Mouse (Mus musculus) kidney, embryonic 14.5 days (tissue): ENCODE measurements around the gene Aunip. TPM values are rescaled to one million over a fixed set of nuclear protein-coding genes. Genes with fewer than 3 reads are reported as not detected.
"Not testable (repeated sequence)": the region's sequence is repeated elsewhere in the genome, so short reads cannot be mapped to it uniquely, and the experiment has no call there.

Source experiments
- ATAC-seq: fragments of 200-750 bp; cut with Nextera tagmentation; 2 replicates; pipeline ENCODE4 v1.8.0; 2017; ENCODE audit warnings: moderate number of reproducible peaks, mild to moderate bottlenecking, moderate TSS enrichment, moderate library complexity; ENCODE audit not compliant: low FRiP score, low TSS enrichment
- H3K27ac ChIP-seq: fragments of 300-500 bp; sonication (generic); 2 replicates; pipeline ENCODE4 v1.5.1; 2014; ENCODE audit warnings: low read depth, mild to moderate bottlenecking, low read length, moderate library complexity, mixed read lengths
- H3K27me3 ChIP-seq: fragments of 300-500 bp; sonication (generic); 2 replicates; pipeline ENCODE4 v1.6.1; 2014; ENCODE audit warnings: mild to moderate bottlenecking, low read length; ENCODE audit not compliant: control insufficient read depth, insufficient read depth
- H3K36me3 ChIP-seq: fragments of 300-500 bp; sonication (generic); 2 replicates; pipeline ENCODE4 v1.6.1; 2014; ENCODE audit warnings: low read length, mixed read lengths; ENCODE audit not compliant: control insufficient read depth, insufficient read depth
- H3K4me1 ChIP-seq: fragments of 300-500 bp; sonication (generic); 2 replicates; pipeline ENCODE4 v1.6.1; 2014; ENCODE audit warnings: low read length, mixed read lengths; ENCODE audit not compliant: control insufficient read depth, insufficient read depth
- H3K4me2 ChIP-seq: fragments of 300-500 bp; sonication (generic); replicated peaks from 2 replicates; pipeline ENCODE4 v1.6.1; 2014; ENCODE audit warnings: low read depth, mild to moderate bottlenecking, low read length
- H3K4me3 ChIP-seq: fragments of 300-500 bp; sonication (generic); 2 replicates; pipeline ENCODE4 v1.5.1; 2014; ENCODE audit warnings: mild to moderate bottlenecking, low read length
- H3K9ac ChIP-seq: fragments of 300-500 bp; sonication (generic); 2 replicates; pipeline ENCODE4 v1.6.1; 2014; ENCODE audit warnings: low read depth, mild to moderate bottlenecking, low read length, moderate library complexity
- H3K9me3 ChIP-seq: fragments of 300-500 bp; sonication (generic); 2 replicates; pipeline ENCODE4 v1.6.1; 2016; ENCODE audit warnings: low read length; ENCODE audit not compliant: control insufficient read depth
- WGBS: fragments of 180-500 bp; shearing (Covaris S2); extraction: QIAGEN DNeasy Blood & Tissue Kit; methylation state at CpG from one replicate; pipeline ENCODE4 v1.1.7; 2014; 5-methylcytosine and 5-hydroxymethylcytosine counted together
- polyA plus RNA-seq: library from polyadenylated mRNA; unstranded; fragments of >200 nt; fragmentation: Nextera tagmentation; extraction: Ambion mirVana; gene quantifications from 2 replicates; pipeline ENCODE4 v1.2.1, GENCODE M21; 2014

Gene Aunip
- polyA plus RNA-seq, 1 experiment from 2014 or later = 5.9 TPM

GRCm38 (mm10) chr4:134494161-134494560 lies 16.6 kb upstream of the Aunip start:
- not testable (repeated sequence) for ATAC-seq, H3K9me3 ChIP-seq, H3K9ac ChIP-seq, H3K36me3 ChIP-seq, H3K27me3 ChIP-seq, H3K4me2 ChIP-seq, H3K27ac ChIP-seq, H3K4me3 ChIP-seq
- WGBS = 91% methylated on average over 6 of the region's 6 CpGs
- H3K4me1 ChIP-seq = peaks cover 11% of the 10 kb centered on the region

- no peak for ATAC-seq
- Histone ChIP-seq H3K36me3 (no peaks in the 10 kb centered on the region), H3K27ac (no peak overlapping the region), H3K4me1 (peaks cover 11% of the 10 kb centered on the region), H3K27me3 (no peaks in the 10 kb centered on the region), H3K4me2 (no peak overlapping the region), H3K9ac (no peak overlapping the region), H3K9me3 (no peaks in the 10 kb centered on the region; the same call in 1 of the 2 replicates), H3K4me3 (no peak overlapping the region)
- WGBS = 67% methylated on average over 16 of the region's 16 CpGs
Measured at GRCm38 (mm10) chr4:134494780-134495545, 15.8 kb upstream of the Aunip start.

- no peaks in the 10 kb centered on the region; the same call in 1 of the 2 replicates for H3K9me3 ChIP-seq
- 72% methylated on average over 5 of the region's 5 CpGs for WGBS
- ATAC-seq = no peak
- H3K4me1 ChIP-seq = peaks cover 11% of the 10 kb centered on the region
- no peaks in the 10 kb centered on the region for H3K27me3 ChIP-seq
- H3K4me3 ChIP-seq = no peak overlapping the region
- no peak overlapping the region for H3K4me2 ChIP-seq
- H3K9ac ChIP-seq = no peak overlapping the region
- H3K27ac ChIP-seq = no peak overlapping the region
- H3K36me3 ChIP-seq = no peaks in the 10 kb centered on the region
Measured at GRCm38 (mm10) chr4:134495546-134495923, 15.3 kb upstream of the Aunip start.

GRCm38 (mm10) chr4:134496595-134497210 lies 14.1 kb upstream of the Aunip start, which contains the start of gene Paqr7:
TSS of gene Paqr7 (plus strand) at chr4:134496697.
- ATAC-seq = peak; percentile 82
- H3K9ac ChIP-seq = peak within 1 kb of the TSS; percentile 62
- H3K27ac ChIP-seq = no peak within 1 kb of the TSS
- peak within 1 kb of the TSS; percentile 50 for H3K4me3 ChIP-seq
- H3K36me3 ChIP-seq = no peaks in the 10 kb centered on the region
- H3K9me3 ChIP-seq = no peaks in the 10 kb centered on the region
- no peaks in the 10 kb centered on the region for H3K27me3 ChIP-seq
- peaks cover 11% of the 10 kb centered on the region for H3K4me1 ChIP-seq
- 6% methylated on average over 35 of the region's 35 CpGs for WGBS
- peak within 1 kb of the TSS; percentile 99 for H3K4me2 ChIP-seq

GRCm38 (mm10) chr4:134497223-134497622 lies 13.6 kb upstream of the Aunip start:
- peak overlapping the region; percentile 99 for H3K4me2 ChIP-seq
- 15% methylated on average over 6 of the region's 6 CpGs for WGBS
- no peaks in the 10 kb centered on the region for H3K36me3 ChIP-seq
- peak overlapping the region; percentile 50 for H3K4me3 ChIP-seq
- peaks cover 11% of the 10 kb centered on the region for H3K4me1 ChIP-seq
- H3K27ac ChIP-seq = no peak overlapping the region
- no peaks in the 10 kb centered on the region for H3K27me3 ChIP-seq
- H3K9ac ChIP-seq = peak overlapping the region; percentile 62
- no peaks in the 10 kb centered on the region for H3K9me3 ChIP-seq
- ATAC-seq = no peak

- 82% methylated on average over 12 of the region's 12 CpGs for WGBS
- no peak overlapping the region for H3K4me2 ChIP-seq
- no peaks in the 10 kb centered on the region for H3K27me3 ChIP-seq
- H3K36me3 ChIP-seq = no peaks in the 10 kb centered on the region
- no peak overlapping the region for H3K27ac ChIP-seq
- H3K4me3 ChIP-seq = no peak overlapping the region
- peaks cover 11% of the 10 kb centered on the region for H3K4me1 ChIP-seq
- no peak overlapping the region for H3K9ac ChIP-seq
- ATAC-seq = no peak
- H3K9me3 ChIP-seq = no peaks in the 10 kb centered on the region
Measured at GRCm38 (mm10) chr4:134497986-134498731, 12.6 kb upstream of the Aunip start.

- H3K27me3 ChIP-seq, H3K4me3 ChIP-seq, H3K4me2 ChIP-seq, ATAC-seq, H3K27ac ChIP-seq, H3K36me3 ChIP-seq, H3K9ac ChIP-seq, H3K9me3 ChIP-seq: not testable (repeated sequence)
- 83% methylated on average over 6 of the region's 6 CpGs for WGBS
- H3K4me1 ChIP-seq = peaks cover 11% of the 10 kb centered on the region
Measured at GRCm38 (mm10) chr4:134498983-134499382, 11.8 kb upstream of the Aunip start.

- Histone ChIP-seq H3K4me3 (no peak overlapping the region), H3K4me1 (peaks cover 8% of the 10 kb centered on the region; the same call in 1 of the 2 replicates), H3K4me2 (no peak overlapping the region), H3K36me3 (no peaks in the 10 kb centered on the region), H3K9me3 (peaks cover 5% of the 10 kb centered on the region; the same call in 1 of the 2 replicates), H3K27me3 (no peaks in the 10 kb centered on the region), H3K9ac (no peak overlapping the region), H3K27ac (no peak overlapping the region)
- no peak for ATAC-seq
- WGBS = 93% methylated on average over 6 of the region's 6 CpGs
Measured at GRCm38 (mm10) chr4:134501095-134501494, 9.7 kb upstream of the Aunip start.
